Mouse (Mus musculus) erythroblast, embryonic 14.5 days (primary cell): ENCODE results near the gene Phc3. TPM values are rescaled to one million over a fixed set of nuclear protein-coding genes. Genes with fewer than 3 reads are reported as not detected.

Experiments used
- H3K27me3 ChIP-seq: 2 replicates; pipeline ENCODE4 v1.6.1; 2012; ENCODE audit warnings: inconsistent platforms; ENCODE audit not compliant: control insufficient read depth
- H3K36me3 ChIP-seq: 2 replicates; pipeline ENCODE4 v1.6.1; 2012; ENCODE audit warnings: mild to moderate bottlenecking, inconsistent platforms; ENCODE audit not compliant: control insufficient read depth
- H3K4me1 ChIP-seq: 2 replicates; pipeline ENCODE4 v1.6.1; 2012; ENCODE audit warnings: inconsistent platforms; ENCODE audit not compliant: control insufficient read depth
- H3K4me3 ChIP-seq: replicated peaks from 2 replicates; pipeline ENCODE3; 2012; ENCODE audit warnings: moderate library complexity, mild to moderate bottlenecking, inconsistent platforms
- H3K9me3 ChIP-seq: 2 replicates; pipeline ENCODE4 v1.6.1; 2012; ENCODE audit warnings: low read length, inconsistent platforms, mixed read lengths; ENCODE audit not compliant: control insufficient read depth
- GATA1 ChIP-seq: IDR thresholded peaks from 2 replicates; pipeline ENCODE4 v1.6.1; 2012; ENCODE audit warnings: low read length, inconsistent platforms, mixed read lengths
- TAL1 ChIP-seq: IDR thresholded peaks from 3 replicates; pipeline ENCODE4 v1.6.1; 2012; ENCODE audit warnings: low read length, inconsistent platforms, mixed read lengths
- polyA plus RNA-seq: library from polyadenylated mRNA; stranded (reverse); fragments of >175 nt; gene quantifications from 2 replicates; pipeline ENCODE4 v1.2.3, GENCODE M21; 2012

Gene Phc3
- polyA plus RNA-seq, 1 experiment = 0.08 TPM

DNA sequence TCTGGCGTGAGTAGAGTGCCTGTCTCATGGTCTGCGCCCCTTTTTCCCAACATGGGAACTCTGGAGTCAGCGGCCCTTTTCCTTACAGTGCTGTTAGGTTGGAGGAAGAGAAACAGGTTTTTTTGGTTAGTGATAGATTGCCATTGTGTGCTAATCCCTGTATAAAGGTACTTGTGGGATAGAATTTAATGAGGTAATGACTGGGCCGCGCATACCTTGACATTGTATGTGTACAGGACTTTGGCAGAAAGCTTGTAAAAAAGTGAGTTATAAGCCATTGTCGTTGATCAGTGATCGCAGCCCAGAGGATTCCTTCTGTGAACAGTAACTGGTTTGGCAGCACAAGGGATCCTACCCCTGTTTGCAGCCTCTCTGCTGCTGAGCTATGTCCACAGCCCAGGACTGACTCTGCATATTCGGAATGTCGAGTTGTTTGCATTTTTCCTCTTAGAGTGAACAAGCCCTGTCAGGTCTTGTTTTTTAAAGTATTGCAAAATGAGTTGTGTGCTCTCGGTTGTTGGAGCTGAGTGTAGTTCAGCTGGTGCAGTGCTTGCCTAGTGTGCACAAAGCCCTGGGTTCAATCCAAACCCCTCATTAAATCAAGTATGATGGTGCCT, 30.3 kb upstream of the Phc3 start:
- no peaks in the 10 kb centered on the region for H3K36me3 ChIP-seq
- H3K27me3 ChIP-seq = peaks cover 12% of the 10 kb centered on the region
- no peak overlapping the region for H3K4me3 ChIP-seq
- H3K9me3 ChIP-seq = no peaks in the 10 kb centered on the region
- H3K4me1 ChIP-seq = peaks cover 29% of the 10 kb centered on the region
- TF ChIP-seq GATA1 (no peak), TAL1 (no peak)

DNA sequence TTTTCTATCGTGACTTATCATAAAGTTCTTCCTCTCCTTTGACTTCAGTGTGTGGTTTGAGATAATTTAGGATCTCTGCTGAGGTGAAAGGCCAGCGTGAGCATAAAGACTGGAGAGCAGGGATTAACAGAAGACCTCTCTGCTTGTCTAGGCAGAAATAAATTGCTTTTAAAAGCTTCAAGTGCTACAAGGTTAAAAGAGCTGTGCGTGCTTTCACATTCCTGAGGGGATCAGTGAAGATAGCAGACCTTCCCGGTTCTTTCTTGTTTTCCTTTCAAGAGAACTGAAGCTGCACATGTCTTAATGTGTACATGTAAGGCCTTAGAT, 27.4 kb upstream of the Phc3 start:
- peaks cover 12% of the 10 kb centered on the region for H3K27me3 ChIP-seq
- H3K4me3 ChIP-seq = peak overlapping the region; percentile 77
- no peak for TF ChIP-seq GATA1
- TF ChIP-seq TAL1 = no peak
- no peaks in the 10 kb centered on the region for H3K36me3 ChIP-seq
- peaks cover 32% of the 10 kb centered on the region for H3K4me1 ChIP-seq
- no peaks in the 10 kb centered on the region for H3K9me3 ChIP-seq

DNA sequence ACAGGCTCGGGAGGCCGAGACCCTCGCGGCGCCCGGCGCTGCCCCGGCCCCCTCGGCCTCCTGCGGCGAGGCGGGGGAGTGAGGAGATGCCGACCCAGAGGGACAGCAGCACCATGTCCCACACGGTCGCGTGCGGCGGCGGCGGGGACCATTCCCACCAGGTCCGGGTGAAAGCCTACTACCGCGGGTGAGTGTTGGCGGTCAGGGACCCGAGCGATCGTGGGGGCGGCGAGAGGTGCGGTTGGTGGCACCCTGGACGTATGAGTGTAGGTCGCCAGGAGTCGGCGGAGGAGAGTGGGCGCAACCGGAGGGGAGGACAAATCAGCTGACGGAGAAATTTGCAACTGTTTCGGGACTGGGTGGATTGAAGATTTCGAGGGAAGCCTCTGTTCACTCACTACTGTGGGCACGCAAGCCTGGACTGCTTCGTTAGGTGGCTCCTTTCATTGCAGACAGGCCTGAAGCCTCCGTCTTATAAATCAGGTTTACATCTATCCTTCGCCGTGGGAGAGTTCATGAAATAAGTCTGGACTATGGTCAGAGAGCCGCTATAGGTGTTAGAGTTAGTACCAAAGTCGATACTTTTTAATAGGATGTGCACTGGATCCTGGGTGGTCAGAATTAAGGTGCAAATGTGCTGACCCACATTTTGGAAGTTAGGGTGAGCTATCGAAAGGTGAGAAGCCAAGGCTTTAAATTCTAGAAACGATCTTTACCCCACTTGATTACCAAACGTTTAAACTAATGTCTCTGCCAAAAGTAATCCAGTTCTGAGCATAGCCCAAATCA, 26.9 kb upstream of the Phc3 start:
- H3K36me3 ChIP-seq = no peaks in the 10 kb centered on the region
- no peaks in the 10 kb centered on the region for H3K9me3 ChIP-seq
- H3K27me3 ChIP-seq = peaks cover 12% of the 10 kb centered on the region
- peak overlapping the region; percentile 77 for H3K4me3 ChIP-seq
- TF ChIP-seq GATA1 (no peak), TAL1 (no peak)
- peaks cover 32% of the 10 kb centered on the region for H3K4me1 ChIP-seq

DNA sequence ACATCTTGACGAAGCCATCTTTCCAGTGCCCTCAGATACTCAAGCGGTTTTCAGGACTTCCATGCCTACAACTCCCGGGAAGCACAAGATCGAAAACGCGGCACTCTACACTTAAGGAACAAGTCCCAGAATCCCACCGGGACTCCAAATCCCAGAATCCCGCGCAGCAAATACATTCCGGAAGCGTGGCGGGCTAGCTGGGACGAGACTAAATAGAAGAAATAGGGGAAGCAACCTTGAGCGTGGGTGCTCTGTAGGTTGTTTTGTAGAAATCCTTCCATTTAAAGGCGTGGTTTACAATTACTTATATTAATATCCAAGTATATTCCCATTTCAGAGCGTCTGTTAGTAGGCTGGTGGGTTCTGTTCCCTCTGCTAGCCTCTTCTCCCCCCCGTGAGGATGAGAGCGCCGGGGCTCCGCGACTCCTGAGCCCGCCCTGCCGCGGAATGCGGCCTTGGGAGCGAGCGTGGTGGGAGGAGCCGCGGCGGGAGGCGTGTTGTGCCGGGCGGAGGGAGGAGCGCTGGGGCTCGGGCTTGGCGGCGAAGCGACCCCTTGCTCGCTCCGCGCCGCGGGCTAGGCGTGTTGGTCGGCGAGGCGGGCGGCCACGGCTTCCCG, 26.2 kb upstream of the Phc3 start, which contains the start of gene Prkci:
TSS of gene Prkci (plus strand) at position 465 of the 616 bp plus-strand sequence.
- Histone ChIP-seq H3K4me1 (peaks cover 32% of the 10 kb centered on the region), H3K27me3 (peaks cover 12% of the 10 kb centered on the region), H3K36me3 (no peaks in the 10 kb centered on the region), H3K4me3 (peak within 1 kb of the TSS; percentile 77), H3K9me3 (no peaks in the 10 kb centered on the region)
- no peak for TF ChIP-seq GATA1
- no peak for TF ChIP-seq TAL1

DNA sequence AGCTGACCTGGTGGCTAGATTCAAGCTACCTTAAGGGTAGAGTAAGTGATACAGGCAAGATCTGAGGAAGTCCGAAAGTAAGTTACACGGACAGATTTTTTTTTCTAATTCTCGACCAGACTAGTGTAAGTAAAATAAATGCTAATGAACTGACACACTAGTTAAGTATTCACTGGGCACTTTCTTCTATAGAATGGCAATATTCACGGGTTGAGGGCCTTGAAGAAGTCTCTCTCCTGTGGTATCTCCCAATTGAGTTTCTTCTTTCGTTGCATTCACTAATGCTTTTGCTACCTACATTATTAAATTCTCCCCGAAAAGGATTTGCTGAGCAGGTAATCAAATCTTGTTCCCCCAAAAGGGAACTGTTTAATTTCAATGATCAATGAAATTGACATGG, 25.6 kb upstream of the Phc3 start:
- H3K9me3 ChIP-seq = no peaks in the 10 kb centered on the region
- H3K4me3 ChIP-seq = peak overlapping the region; percentile 77
- H3K27me3 ChIP-seq = peaks cover 12% of the 10 kb centered on the region
- H3K36me3 ChIP-seq = no peaks in the 10 kb centered on the region
- TF ChIP-seq TAL1 = no peak
- no peak for TF ChIP-seq GATA1
- peaks cover 32% of the 10 kb centered on the region for H3K4me1 ChIP-seq

DNA sequence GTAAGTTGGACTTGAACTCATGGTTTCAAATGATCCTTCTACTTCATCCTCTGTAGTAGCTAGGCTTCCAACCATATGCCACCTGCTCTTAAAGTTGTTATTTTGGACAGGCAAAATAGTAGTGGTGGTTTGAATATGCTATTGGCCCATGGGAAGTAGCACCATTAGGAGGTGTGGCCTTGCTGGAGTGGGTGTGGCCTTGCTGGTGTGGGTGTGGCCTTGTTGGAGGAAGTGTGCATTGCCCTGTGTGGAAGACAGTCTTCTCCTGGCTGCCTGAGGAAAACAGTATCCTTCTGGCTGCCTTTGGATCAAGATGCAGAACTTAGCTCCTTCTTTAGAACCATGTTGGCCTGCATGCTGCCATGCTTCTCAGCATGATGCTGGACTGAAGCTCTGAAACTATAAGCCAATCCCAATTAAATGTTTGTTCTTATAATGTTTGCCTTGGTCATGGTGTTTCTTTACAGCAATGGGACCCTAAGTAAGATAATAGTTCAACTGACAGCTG, 23.9 kb upstream of the Phc3 start:
- TF ChIP-seq GATA1 (no peak), TAL1 (no peak)
- Histone ChIP-seq H3K36me3 (no peaks in the 10 kb centered on the region), H3K4me1 (peaks cover 32% of the 10 kb centered on the region), H3K9me3 (no peaks in the 10 kb centered on the region), H3K4me3 (no peak overlapping the region), H3K27me3 (peaks cover 12% of the 10 kb centered on the region)

DNA sequence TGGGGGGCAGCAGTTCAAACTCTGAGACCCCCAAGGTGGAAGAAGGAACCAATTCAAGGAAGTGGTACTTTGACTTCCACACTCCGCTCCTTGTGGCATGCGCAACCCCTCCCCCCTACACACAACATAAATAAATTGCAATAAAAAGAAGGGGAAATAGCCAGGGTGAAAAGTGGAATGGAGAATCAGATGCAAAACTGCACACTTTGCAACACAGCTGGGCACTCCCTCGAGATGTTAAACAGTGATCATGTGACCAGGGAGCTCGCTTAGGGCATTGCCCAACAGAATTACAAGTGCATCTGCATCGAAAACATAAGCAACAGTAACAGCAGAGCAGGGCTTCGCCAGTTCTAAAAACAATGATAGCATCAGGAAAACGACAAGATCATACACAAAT, 22.9 kb upstream of the Phc3 start:
- peaks cover 8% of the 10 kb centered on the region for H3K27me3 ChIP-seq
- H3K9me3 ChIP-seq = no peaks in the 10 kb centered on the region
- TF ChIP-seq GATA1 (no peak), TAL1 (no peak)
- no peak overlapping the region for H3K4me3 ChIP-seq
- H3K36me3 ChIP-seq = no peaks in the 10 kb centered on the region
- peaks cover 32% of the 10 kb centered on the region for H3K4me1 ChIP-seq

DNA sequence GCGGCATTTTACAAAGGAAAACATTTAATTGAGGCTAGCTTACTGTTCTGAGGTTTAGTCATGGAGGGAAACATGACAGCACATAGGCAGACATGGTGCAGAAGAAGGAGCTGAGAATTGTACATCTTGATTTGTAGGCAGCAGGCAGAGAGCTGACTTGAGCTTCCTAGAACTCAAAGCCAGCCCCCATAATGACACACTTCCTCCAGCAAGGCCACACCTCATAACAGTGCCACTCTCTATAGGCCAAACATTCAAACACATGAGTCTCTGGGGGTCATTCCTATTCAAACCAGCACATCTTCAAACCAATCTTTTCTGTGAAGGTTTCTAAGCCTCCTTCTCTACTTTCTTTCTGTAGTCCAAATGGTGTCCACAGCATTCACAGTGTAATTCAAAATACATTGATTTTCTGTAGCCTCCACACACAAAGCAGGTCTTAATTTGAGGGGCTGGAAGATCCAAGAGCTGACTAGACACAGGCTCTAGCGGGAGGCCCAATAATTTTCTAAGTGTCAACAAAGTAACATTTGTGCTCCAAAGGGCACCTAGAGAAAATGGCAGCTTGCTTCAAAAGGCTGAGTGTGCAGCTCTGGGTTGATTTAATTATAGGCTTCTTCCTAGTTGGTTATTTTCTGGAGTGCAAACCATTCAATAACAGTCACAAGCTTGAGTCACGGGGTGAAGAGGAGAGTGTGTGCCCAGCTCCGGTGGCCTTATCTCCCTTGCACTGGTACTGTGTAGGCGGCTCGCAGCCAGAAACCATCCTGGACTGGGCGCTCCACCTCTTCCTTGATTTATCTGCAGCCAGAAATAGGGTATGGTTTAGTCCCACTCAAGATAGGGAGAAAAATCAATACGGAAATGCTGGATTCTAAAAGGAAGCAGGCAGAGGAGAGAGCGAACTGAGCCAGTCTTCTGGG, 18.4 kb upstream of the Phc3 start:
- no peak overlapping the region for H3K4me3 ChIP-seq
- H3K36me3 ChIP-seq = no peaks in the 10 kb centered on the region
- TF ChIP-seq TAL1 (no peak), GATA1 (no peak)
- H3K4me1 ChIP-seq = peaks cover 3% of the 10 kb centered on the region; the same call in 1 of the 2 replicates
- no peaks in the 10 kb centered on the region for H3K27me3 ChIP-seq
- no peaks in the 10 kb centered on the region for H3K9me3 ChIP-seq
